Mouse (Mus musculus): Measurements from ENCODE around the gene Dynlt3. TPM values are rescaled to one million over a fixed set of nuclear protein-coding genes. Genes with fewer than 3 reads are reported as not detected.
A peak's percentile ranks its signal among the peaks of the same experiment; 100 is the strongest.
"Not testable (repeated sequence)": the region's sequence is repeated elsewhere in the genome, so short reads cannot be mapped to it uniquely, and the experiment has no call there.

The Dynlt3 gene
- total RNA-seq (2022), result 10 to 100 TPM; 42.1 to 67.4 (median 54.6) TPM

DNA sequence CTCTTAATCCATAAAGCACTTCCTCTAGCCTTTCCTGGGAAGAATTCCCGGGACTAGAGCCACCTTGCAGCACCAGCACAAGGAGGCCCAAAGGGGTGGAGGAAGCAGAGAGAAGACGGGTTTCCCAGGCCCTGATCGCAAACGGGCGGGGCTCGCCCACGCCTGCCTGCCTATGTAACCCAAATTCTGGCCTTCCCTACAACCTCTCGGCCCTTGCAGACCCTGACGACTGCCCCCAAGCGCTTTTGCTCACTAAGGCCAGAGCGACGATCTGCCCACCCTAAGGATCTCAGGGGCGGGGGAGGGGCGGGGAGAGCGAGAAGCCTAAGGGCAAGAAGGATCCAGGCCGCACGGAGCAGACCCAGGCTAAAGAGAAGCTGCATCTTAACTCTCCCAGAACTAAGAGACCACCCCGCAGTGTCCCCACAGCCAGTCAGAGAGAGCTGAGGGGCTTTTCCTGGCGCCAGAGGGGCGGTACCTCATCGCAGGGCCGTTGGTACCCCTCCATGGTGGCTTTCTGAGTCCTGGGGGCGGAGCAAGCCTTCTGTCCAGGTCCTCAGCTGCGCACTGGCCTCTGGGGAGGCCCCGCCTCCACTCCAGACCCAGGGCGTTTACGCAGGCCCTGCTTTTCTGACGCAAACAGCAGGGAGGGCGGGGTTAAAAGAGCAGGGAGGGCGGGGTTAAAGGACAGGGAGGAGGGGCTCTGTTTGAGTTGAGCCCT, at the start of gene Dynlt3:
Gene Dynlt3, minus strand, starts transcription at position 613 of the 721 bp plus-strand sequence.
- peak; percentile 54 to 79 for DNase-seq (ENCODE audit: low spot score in 2 of 2)

DNA sequence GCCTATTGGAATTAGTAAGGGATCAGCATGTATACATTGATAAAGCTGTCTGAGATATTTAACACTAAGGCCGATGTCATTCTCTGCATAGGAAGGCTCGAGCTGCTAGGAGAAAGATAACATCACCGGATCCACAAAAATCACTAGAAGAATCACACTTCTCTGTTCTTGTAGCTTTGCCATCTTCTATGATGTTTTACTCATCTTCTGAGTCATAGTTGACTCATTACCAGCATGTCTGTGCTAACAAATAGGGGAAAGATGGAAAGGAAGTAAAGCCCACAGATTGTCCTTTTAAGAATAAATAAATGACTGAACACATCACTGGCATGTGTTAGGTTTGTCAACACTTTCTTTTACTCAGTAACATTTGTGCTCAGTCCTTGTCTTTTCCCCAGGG, 37.0 kb upstream of the Dynlt3 start:
- DNase-seq (ENCODE audit: low spot score in 2 of 2), result no peak

DNA sequence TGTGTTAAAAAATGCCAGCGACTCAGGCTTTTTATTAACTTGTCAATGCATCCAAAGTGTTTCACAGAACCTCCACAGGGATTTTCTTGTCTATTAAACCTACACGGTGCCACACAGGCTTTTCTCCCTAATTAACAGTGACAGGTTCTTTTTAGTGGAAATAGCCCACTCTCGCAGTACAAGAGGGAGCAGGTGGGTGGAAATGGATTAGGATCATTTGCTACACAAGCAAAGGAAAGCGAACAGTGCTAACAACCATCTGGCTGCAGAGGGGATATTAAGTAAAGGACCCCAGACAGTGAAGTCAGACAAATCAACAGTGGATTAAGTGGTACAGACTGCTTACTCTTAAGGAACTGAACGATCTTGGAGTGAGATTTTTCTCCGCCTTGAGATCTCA, 33.2 kb upstream of the Dynlt3 start:
- DNase-seq (ENCODE audit: low spot score in 2 of 2), result no peak

DNA sequence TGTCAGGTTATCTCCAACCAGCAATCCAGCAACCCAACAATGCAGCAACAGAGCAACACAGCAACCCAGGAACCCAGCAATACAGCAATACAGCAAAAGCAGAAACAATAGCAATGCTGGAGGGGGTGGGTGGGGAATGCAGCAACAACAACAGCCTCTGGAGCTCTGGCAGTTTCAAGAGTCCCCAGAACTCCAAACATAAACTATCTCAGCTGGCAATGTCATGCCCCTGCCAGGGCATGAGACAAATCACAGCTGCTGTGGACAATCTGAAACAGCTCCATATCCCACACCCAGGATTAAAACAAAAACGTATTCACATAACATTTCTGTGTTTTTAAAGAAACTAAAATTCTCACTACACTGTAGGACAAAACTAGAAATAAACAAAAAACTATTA, 9.2 kb upstream of the Dynlt3 start:
- no peak for DNase-seq (ENCODE audit: low spot score in 2 of 2)

DNA sequence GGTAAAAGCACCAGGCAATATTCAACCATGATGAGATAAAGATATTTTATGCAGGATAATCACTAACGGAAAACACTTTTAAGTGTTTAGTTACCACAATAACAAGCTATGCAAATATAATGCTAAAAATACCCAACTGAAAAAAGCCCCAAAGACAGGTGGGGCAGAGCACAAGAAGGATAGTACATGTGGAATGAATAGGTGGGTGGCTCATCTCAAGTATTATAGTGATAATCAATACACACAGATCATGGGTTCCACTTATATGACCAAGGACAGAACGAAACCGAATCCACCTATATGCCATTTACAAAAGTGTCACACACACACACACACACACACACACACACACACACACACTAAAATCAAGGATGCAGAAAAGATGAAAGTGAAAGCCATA, 8.6 kb upstream of the Dynlt3 start:
- DNase-seq (ENCODE audit: low spot score in 2 of 2), result no peak

DNA sequence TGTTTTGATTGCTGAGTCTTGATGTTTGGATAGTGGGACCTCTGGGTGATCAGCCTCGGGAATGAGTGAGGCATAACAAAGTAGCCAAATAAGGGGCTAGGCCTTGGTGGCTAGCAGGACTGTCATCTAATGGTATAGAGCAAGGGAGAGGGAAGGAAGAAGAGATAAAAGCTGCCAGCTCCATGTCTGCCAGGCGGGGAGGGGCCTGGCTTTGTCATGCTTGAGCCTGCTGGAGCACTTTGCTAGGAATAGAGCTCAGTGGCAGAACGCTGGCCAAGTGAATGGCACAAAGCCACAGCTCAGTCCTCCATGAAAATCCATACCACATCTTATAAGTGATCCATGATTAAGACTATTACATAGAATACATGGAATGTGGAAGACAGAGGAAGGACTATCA, 10.0 kb downstream of the Dynlt3 start:
- no peak for DNase-seq (ENCODE audit: low spot score in 2 of 2)

DNA sequence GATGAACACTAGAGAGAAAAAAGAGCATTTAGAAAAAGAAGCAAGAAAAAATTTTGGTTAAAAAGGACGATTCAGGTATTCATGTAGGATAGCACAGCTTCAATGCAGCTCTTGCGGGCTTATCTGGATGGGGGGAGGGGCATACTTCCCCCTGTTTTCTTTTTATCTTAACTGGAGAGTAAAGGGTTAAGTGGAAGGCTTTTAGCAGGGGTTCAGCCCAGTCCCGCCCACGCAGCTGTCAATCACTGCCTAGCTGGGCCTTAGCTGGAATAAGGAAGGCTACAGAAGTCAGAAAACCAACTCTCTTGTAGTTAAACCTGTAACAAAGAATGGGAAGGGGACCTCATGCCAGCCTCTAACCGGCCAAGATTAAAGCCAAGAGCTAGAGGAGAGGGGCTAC, 22.2 kb downstream of the Dynlt3 start:
- DNase-seq (ENCODE audit: low spot score in 2 of 2), result not testable (repeated sequence)

DNA sequence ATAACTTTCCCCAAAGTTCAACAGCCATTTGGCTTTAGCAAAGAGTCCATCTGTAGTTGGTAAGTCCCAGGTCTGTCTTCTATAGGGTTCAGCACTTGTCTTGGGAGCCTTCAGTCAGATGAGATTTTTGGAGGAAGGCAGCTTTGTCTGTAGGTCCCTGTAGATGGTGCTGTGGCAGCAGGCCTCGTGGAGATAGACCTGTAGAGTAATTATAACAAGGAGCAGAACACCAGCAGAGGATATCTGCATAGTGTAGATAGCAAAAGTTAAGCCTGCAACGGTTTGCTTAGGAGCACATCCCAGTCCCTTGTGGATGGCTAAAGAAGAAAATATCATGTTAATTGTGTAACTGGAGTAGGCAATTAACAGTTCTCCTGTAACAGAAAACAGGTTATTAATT, 22.7 kb downstream of the Dynlt3 start:
- not testable (repeated sequence) for DNase-seq (ENCODE audit: low spot score in 2 of 2)

Other genes starting within 250 kb of the Dynlt3 start
- gene Cybb, start 175.2 kb downstream of the Dynlt3 start, total RNA-seq (2022), result 1 to 10 TPM in 2 of 4 experiments, under 1 TPM in 2; 0.17 to 2.2 (median 1.0) TPM
- gene H2al1o, start 90.6 kb downstream of the Dynlt3 start, total RNA-seq (2022), result not detected
- gene Hypm, start 183.9 kb upstream of the Dynlt3 start, total RNA-seq (2022), result not detected
- not detected for gene H2al3, start 186.7 kb upstream of the Dynlt3 start, total RNA-seq (2022)
- gene Sytl5, start 222.6 kb upstream of the Dynlt3 start, total RNA-seq (2022), result under 1 TPM in 1 of 4 experiments, not detected in 3; 0.35 TPM

Data from gastrocnemius, adult 8-10 months (tissue).